Mouse (Mus musculus) MEL (cell line): ENCODE data around the gene Tctn3.

Experiments
- CTCF ChIP-seq, 3 experiments: IDR thresholded peaks in 2 of 3; conservative IDR thresholded peaks in 1 of 3; 2 replicates each; pipeline ENCODE4 v1.5.1; 2011 to 2012; ENCODE audit warnings: low read length in 3 of 3, low read depth in 2 of 3, mild to moderate bottlenecking in 2 of 3, improper control_type of control experiment in 1 of 3, inconsistent platforms in 1 of 3, mixed read lengths in 1 of 3, moderate library complexity in 1 of 3; ENCODE audit not compliant: control insufficient read depth in 1 of 3, insufficient read depth in 1 of 3, poor library complexity in 1 of 3, severe bottlenecking in 1 of 3
- E2F4 ChIP-seq: IDR thresholded peaks from 2 replicates; pipeline ENCODE4 v1.6.1; 2011; ENCODE audit warnings: low read depth, low read length, improper control_type of control experiment, borderline replicate concordance
- EP300 ChIP-seq, 2 experiments: IDR thresholded peaks; 2 replicates each; pipeline ENCODE4 v1.6.1; 2011; ENCODE audit warnings: improper control_type of control experiment in 2 of 2, low read length in 2 of 2, low read depth in 1 of 2, mild to moderate bottlenecking in 1 of 2
- JUND ChIP-seq: IDR thresholded peaks from 2 replicates; pipeline ENCODE4 v1.6.1; 2011; ENCODE audit warnings: low read depth, mild to moderate bottlenecking, improper control_type of control experiment, low read length
- NELFE ChIP-seq: IDR thresholded peaks from 2 replicates; pipeline ENCODE4 v1.6.1; 2011; ENCODE audit warnings: low read depth, low read length, improper control_type of control experiment
- RCOR1 ChIP-seq: IDR thresholded peaks from 2 replicates; pipeline ENCODE4 v1.6.1; 2012; ENCODE audit warnings: low read depth, mild to moderate bottlenecking, inconsistent platforms, low read length, improper control_type of control experiment

DNA sequence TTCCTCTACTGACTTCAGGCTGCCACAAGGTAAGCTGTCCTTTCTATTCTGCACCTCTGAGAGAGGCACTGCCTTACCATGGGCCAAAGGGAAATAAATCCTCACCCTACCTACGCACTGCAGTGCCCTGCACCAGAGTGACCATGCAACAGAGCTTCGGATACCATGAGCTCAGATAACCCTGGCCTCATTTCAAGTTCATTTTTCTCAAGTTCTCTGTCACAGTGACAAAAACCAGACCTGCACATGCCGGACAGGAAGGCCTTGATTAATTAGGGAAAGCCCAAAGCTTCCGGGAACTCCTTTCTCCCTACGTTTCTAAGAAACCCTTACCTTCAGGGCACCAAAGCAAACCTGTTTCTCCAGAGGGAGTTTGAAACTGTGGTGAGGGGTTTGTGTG, 30.4 kb downstream of the Tctn3 start:
- no peak for TF ChIP-seq EP300 (IDR thresholded peaks at IDR 0.05; ENCODE audit: low read depth in 1 of 2, low read length in 2 of 2)
- no peak for TF ChIP-seq RCOR1
- no peak for TF ChIP-seq NELFE
- no peak for TF ChIP-seq E2F4
- no peak for TF ChIP-seq CTCF (IDR thresholded peaks at IDR 0.05 in 2 of 3, conservative IDR thresholded peaks at IDR 0.05 in 1 of 3; ENCODE audit: control insufficient read depth in 1 of 3, insufficient read depth in 1 of 3, low read depth in 2 of 3, low read length in 3 of 3, poor library complexity in 1 of 3, severe bottlenecking in 1 of 3)
- no peak for TF ChIP-seq JUND
